Mouse (Mus musculus): ENCODE results near the gene Cotl1.

- no peak for TF ChIP-seq CTCF (IDR thresholded peaks at IDR 0.05; ENCODE audit: low read depth)
- no peak for TF ChIP-seq EP300 (IDR thresholded peaks at IDR 0.05; ENCODE audit: low read depth)
Observed at GRCm38 (mm10) chr8:119827721-119828153, 12.6 kb downstream of the Cotl1 start.
